Mouse (Mus musculus): ENCODE results near the gene Hip1. TPM values are rescaled to one million over a fixed set of nuclear protein-coding genes. Genes with fewer than 3 reads are reported as not detected.
A peak's percentile ranks its signal among the peaks of the same experiment; 100 is the strongest.

Hip1 gene
- polyA plus RNA-seq, 1 experiment from 2014 or later = 5.9 TPM

DNA sequence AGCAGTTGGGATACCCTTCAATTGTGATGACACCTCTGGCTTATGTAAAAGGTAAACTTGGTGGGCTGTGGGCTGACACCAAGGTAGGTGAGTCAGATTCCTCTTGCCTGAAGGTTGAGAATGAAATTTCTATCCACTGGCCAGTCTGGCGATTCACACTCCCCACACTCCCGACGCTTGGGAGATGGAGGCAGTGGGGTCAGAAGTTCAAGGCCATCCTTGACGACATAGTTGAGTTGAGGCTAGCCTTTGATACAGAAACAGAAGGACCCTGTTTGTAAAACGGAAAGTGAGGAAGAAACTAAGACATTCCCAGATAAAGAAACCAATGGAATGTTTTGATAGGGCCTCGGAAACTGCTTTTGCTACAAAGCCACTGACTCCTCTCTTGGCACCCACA lies 145.5 kb downstream of the Hip1 start:
- no peak overlapping the region for H3K4me3 ChIP-seq (ENCODE audit: low read depth, low read length)
- H3K9me3 ChIP-seq (ENCODE audit: control insufficient read depth) = no peaks in the 10 kb centered on the region
- 50% methylated on average over 6 of the region's 6 CpGs for WGBS
- ATAC-seq = no peak
- H3K27ac ChIP-seq (ENCODE audit: low read depth, low read length) = no peak overlapping the region
- TF ChIP-seq CTCF (IDR thresholded peaks at IDR 0.05; ENCODE audit: low read depth) = no peak
- H3K4me1 ChIP-seq (replicated peaks; ENCODE audit: control insufficient read depth, insufficient read depth, low read length) = no peaks in the 10 kb centered on the region
- no peaks in the 10 kb centered on the region for H3K27me3 ChIP-seq (replicated peaks; ENCODE audit: control insufficient read depth, insufficient read depth, low read length)
- H3K36me3 ChIP-seq (ENCODE audit: control insufficient read depth, insufficient read depth) = no peaks in the 10 kb centered on the region; the same call in 1 of the 2 replicates
- no peak overlapping the region for H3K4me2 ChIP-seq (replicated peaks; ENCODE audit: low read depth)
- no peak overlapping the region for H3K9ac ChIP-seq (ENCODE audit: low read depth, low read length)

DNA sequence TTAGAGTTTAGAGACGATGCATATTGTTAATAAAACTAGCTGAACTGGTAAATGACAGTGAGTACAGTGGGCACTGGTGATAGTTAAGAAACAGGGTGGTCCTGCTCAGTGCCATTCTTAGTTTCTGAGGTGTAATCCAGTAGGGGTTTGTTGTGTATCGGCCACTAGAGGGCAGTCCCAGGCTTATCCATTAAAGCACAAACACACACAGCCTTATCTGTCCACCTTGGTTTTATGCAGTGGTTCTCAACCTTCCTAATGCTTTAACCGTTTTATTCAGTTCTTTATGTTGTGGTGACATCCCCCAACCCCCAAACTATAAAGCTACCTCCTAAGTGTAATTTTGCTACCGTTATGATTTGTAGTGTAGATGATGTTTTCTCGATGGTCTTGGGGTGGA lies 149.1 kb downstream of the Hip1 start:
- no peak overlapping the region for H3K27ac ChIP-seq (ENCODE audit: low read depth, low read length)
- TF ChIP-seq CTCF (IDR thresholded peaks at IDR 0.05; ENCODE audit: low read depth) = peak; percentile 78
- H3K27me3 ChIP-seq (replicated peaks; ENCODE audit: control insufficient read depth, insufficient read depth, low read length) = no peaks in the 10 kb centered on the region
- H3K4me2 ChIP-seq (replicated peaks; ENCODE audit: low read depth) = no peak overlapping the region
- H3K4me3 ChIP-seq (ENCODE audit: low read depth, low read length) = no peak overlapping the region
- H3K4me1 ChIP-seq (replicated peaks; ENCODE audit: control insufficient read depth, insufficient read depth, low read length) = no peaks in the 10 kb centered on the region
- peaks cover 15% of the 10 kb centered on the region; the same call in 1 of the 2 replicates for H3K36me3 ChIP-seq (ENCODE audit: control insufficient read depth, insufficient read depth)
- WGBS = 58% methylated on average over 5 of the region's 5 CpGs
- no peak for ATAC-seq
- no peak overlapping the region for H3K9ac ChIP-seq (ENCODE audit: low read depth, low read length)
- H3K9me3 ChIP-seq (ENCODE audit: control insufficient read depth) = no peaks in the 10 kb centered on the region

DNA sequence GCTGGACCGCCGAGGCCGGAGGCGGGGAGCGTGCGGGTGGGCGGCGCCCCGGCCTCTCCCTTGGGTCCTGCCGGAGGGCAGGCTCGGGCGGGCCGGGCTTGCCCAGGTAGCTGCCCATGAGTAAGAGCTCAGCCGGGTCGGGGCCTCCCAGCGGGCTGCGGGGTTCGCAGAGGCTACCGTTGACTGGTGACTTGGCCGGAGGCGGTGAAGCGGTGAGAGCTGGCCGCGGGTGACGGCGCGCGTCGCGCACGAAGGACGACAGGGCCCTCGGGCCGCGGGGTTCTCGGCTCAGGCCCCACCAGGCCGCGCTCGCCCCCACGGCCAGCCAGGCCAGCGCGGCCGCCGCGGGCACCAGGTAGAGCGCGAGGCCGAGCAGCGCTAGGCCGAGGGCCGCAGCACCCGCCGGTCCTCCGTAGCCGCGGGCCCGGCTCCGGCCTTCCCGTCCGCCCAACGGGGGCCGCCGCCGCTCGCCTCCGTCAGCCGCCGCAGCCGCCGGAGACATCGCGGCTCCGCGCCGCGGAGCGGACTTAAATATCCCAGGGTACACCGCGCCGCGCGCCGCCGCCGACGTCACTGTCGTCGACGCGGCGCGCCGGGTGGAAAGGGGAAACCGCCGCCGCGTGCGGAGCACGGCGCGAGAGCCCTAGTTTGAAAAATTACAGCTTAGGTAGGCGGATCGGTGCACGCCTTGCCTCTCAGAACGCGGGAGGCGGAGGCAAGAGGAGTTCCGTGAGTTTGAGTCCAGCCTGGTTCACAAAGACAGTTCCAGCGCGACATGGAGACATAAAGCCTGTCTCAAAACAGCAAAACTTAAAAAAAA lies 150.7 kb downstream of the Hip1 start, which contains the start of gene Pom121:
Pom121 (minus strand) TSS at position 543 of the 820 bp plus-strand sequence.
- peak; percentile 87 for ATAC-seq
- H3K9me3 ChIP-seq (ENCODE audit: control insufficient read depth) = no peaks in the 10 kb centered on the region
- H3K36me3 ChIP-seq (ENCODE audit: control insufficient read depth, insufficient read depth) = peaks cover 28% of the 10 kb centered on the region
- H3K27me3 ChIP-seq (replicated peaks; ENCODE audit: control insufficient read depth, insufficient read depth, low read length) = no peaks in the 10 kb centered on the region
- H3K27ac ChIP-seq (ENCODE audit: low read depth, low read length) = peak within 1 kb of the TSS; percentile 92
- H3K4me1 ChIP-seq (replicated peaks; ENCODE audit: control insufficient read depth, insufficient read depth, low read length) = no peaks in the 10 kb centered on the region
- H3K9ac ChIP-seq (ENCODE audit: low read depth, low read length) = peak within 1 kb of the TSS; percentile 98
- WGBS = under 1% methylated on average over 85 of the region's 110 CpGs
- H3K4me3 ChIP-seq (ENCODE audit: low read depth, low read length) = peak within 1 kb of the TSS; percentile 88
- no peak for TF ChIP-seq CTCF (IDR thresholded peaks at IDR 0.05; ENCODE audit: low read depth)
- peak within 1 kb of the TSS; percentile 95 for H3K4me2 ChIP-seq (replicated peaks; ENCODE audit: low read depth)

DNA sequence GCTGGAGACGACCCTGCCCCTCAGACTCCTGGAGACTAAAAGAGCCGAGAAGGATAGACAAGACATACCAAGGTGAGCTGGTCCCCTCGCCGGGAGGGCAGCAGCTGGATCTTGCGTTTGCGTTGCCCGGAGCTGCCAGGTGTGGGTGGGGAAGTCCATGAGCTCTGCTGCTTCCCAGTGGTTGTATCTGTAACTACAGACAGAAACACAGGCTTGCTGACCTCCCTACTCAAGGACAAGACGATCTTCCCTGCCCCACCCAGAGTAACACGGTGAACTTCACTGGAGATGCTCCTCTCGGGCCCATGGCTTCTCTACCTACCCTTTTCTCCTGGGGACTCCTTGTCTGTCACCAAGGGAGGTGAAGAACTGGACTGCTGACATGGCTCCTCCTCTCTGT lies 161.1 kb downstream of the Hip1 start:
- Histone ChIP-seq H3K36me3 (ENCODE audit: control insufficient read depth, insufficient read depth) (peaks cover 85% of the 10 kb centered on the region), H3K27me3 (replicated peaks; ENCODE audit: control insufficient read depth, insufficient read depth, low read length) (no peaks in the 10 kb centered on the region), H3K27ac (ENCODE audit: low read depth, low read length) (no peak overlapping the region), H3K4me3 (ENCODE audit: low read depth, low read length) (no peak overlapping the region), H3K4me1 (replicated peaks; ENCODE audit: control insufficient read depth, insufficient read depth, low read length) (no peaks in the 10 kb centered on the region), H3K4me2 (replicated peaks; ENCODE audit: low read depth) (no peak overlapping the region), H3K9ac (ENCODE audit: low read depth, low read length) (no peak overlapping the region), H3K9me3 (ENCODE audit: control insufficient read depth) (no peaks in the 10 kb centered on the region)
- WGBS = 81% methylated on average over 10 of the region's 10 CpGs
- ATAC-seq = no peak
- TF ChIP-seq CTCF (IDR thresholded peaks at IDR 0.05; ENCODE audit: low read depth) = no peak

DNA sequence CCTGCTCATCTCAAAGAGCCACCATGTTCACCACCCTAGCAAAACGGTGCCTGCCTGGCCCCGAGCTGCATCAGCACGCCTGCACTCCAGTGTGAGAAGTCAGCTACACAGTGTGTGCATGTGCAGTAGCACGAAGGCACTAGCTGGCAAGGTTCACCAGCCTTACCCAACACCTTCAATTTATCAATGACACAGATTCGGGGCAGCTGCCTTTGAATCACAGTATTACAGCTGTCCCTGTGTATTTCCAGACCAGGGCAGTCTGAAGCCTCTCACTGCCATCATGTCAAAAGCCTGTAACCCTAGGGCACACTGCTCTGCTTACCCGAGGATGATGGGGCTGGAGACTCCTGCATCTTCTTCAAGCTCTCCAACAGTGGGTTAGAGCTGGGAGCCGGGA lies 162.2 kb downstream of the Hip1 start:
- Histone ChIP-seq H3K4me2 (replicated peaks; ENCODE audit: low read depth) (no peak overlapping the region), H3K9ac (ENCODE audit: low read depth, low read length) (no peak overlapping the region), H3K4me1 (replicated peaks; ENCODE audit: control insufficient read depth, insufficient read depth, low read length) (no peaks in the 10 kb centered on the region), H3K9me3 (ENCODE audit: control insufficient read depth) (no peaks in the 10 kb centered on the region), H3K27ac (ENCODE audit: low read depth, low read length) (no peak overlapping the region), H3K4me3 (ENCODE audit: low read depth, low read length) (no peak overlapping the region), H3K27me3 (replicated peaks; ENCODE audit: control insufficient read depth, insufficient read depth, low read length) (no peaks in the 10 kb centered on the region), H3K36me3 (ENCODE audit: control insufficient read depth, insufficient read depth) (peaks cover 86% of the 10 kb centered on the region)
- ATAC-seq = no peak
- TF ChIP-seq CTCF (IDR thresholded peaks at IDR 0.05; ENCODE audit: low read depth) = no peak
- 89% methylated on average over 7 of the region's 7 CpGs for WGBS

DNA sequence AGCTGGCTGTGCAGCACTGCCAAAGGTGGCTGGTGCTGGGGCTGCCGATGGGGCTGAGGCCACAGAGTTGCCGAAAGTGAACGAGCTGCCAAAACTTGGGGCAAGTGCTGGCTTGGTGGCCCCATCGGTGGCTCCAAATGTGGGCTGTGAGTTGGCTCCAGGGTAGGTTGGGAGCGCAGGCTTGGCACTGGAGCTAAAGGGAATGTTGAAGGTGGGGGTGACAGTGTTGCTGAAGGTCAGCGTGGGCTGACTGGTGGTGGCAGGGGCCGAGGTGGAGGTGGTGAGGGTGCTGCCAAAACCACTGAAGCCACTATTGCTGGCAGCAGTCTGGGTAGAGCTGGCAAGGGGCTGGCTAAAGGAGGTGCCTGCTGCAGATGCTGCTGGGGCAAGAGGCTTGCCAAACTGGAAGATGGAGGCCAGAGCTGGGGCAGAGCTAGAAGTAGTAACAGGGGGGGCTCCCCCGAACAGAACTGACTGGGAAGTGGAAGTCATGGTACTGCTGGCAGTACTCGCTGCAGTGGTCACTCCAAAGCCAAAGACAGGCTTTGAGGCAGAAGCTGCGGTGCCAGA lies 163.5 kb downstream of the Hip1 start:
- no peak overlapping the region for H3K4me2 ChIP-seq (replicated peaks; ENCODE audit: low read depth)
- no peaks in the 10 kb centered on the region for H3K27me3 ChIP-seq (replicated peaks; ENCODE audit: control insufficient read depth, insufficient read depth, low read length)
- no peak overlapping the region for H3K27ac ChIP-seq (ENCODE audit: low read depth, low read length)
- no peaks in the 10 kb centered on the region for H3K9me3 ChIP-seq (ENCODE audit: control insufficient read depth)
- no peak for TF ChIP-seq CTCF (IDR thresholded peaks at IDR 0.05; ENCODE audit: low read depth)
- no peak overlapping the region for H3K9ac ChIP-seq (ENCODE audit: low read depth, low read length)
- no peaks in the 10 kb centered on the region for H3K4me1 ChIP-seq (replicated peaks; ENCODE audit: control insufficient read depth, insufficient read depth, low read length)
- peaks cover 83% of the 10 kb centered on the region for H3K36me3 ChIP-seq (ENCODE audit: control insufficient read depth, insufficient read depth)
- 91% methylated on average over 10 of the region's 10 CpGs for WGBS
- no peak for ATAC-seq
- no peak overlapping the region for H3K4me3 ChIP-seq (ENCODE audit: low read depth, low read length)

All from intestine, postnatal 0 days (tissue).